Comparison of ENCODE assay signal across 12 mouse cellular contexts in the genomic region with DNA sequence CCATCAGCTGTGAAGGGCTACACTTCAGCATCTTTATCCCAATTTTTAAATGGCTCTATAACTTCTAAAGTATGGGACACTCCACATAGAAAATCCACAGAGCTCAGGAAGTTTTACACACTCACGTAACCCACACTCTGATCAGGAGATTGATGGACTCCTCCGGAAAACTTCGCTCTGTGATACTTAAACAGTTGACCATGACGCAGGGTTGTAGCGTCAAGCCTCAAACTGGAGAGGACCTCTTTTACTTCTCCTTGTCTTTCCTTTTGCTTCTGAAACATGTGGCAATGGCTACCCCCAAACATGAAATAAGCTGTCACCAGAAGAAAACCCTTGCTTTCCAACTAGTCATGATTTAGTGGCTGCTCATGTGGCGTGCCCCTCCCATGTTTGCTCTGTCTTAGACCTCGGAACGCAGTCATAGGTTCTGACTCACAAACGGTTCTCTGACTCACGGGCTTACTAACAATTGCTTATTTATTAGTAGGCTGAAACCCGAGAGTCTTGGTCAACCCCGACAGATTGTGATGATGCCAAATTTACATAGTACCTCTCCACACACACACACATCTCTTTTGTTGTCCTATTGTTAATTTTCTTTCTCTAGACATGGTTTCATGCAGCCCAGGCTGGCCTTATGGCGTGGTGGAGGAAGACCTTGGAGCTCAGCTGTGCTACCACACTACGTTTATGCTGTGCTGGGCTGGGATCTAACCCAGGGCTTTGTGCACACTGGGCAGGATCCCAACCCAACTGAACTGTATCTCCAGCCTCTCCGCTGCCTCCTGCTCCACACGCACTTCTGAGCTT. TPM values are rescaled to one million over a fixed set of nuclear protein-coding genes. Genes with fewer than 3 reads are reported as not detected.
A peak's percentile ranks its signal among the peaks of the same experiment; 100 is the strongest.
DNase-seq lines count a peak whose midpoint lies in the region; ATAC-seq and TF ChIP-seq lines count a peak whose summit lies in the region.
"Had no signal": no experiment of that assay in that cellular context is flagged by ENCODE, and none has a peak within 500 bp of the region (broad histone marks: within the 10 kb centered on the region; RNA-seq: fewer than 3 reads in every experiment).

No protein-coding gene starts in this region.

- intact Hi-C loops in left cerebral cortex, postnatal 4 days (cut with DNase I): loop anchor here (10.0 kb wide), 3 partner anchors 96 to 1066 kb away; a partner anchor contains a TSS

- no peak for ATAC-seq in megakaryocyte-erythroid progenitor cell, adult 5-6 weeks (replicated peaks; ENCODE audit: low FRiP score, low TSS enrichment, poor library complexity, severe bottlenecking)
- ATAC-seq: forebrain, embryonic 16.5 days had no signal

- 63% methylated on average over 16 of the region's 16 CpGs for WGBS in small intestine, adult 2 months

- peaks cover 11% of the 10 kb centered on the region; the same call in 1 of the 2 replicates for H3K36me3 ChIP-seq in small intestine, adult 2 months (ENCODE audit: control insufficient read depth, insufficient read depth, low read length)

- TF ChIP-seq POLR2A in small intestine, adult 2 months (IDR thresholded peaks at IDR 0.05; ENCODE audit: low read depth, low read length): no peak

- no peak for DNase-seq in layer of hippocampus, adult 2 months (ENCODE audit: low spot score in 2 of 2)
- DNase-seq in layer of hippocampus, adult 18-20 months (ENCODE audit: low spot score in 2 of 2): no peak
- DNase-seq in adrenal gland, adult 18-20 months (ENCODE audit: low spot score in 2 of 2): peak; percentile 33 to 42
- peak; percentile 43 to 62 for DNase-seq in cerebellum, postnatal 10 days
- DNase-seq in gastrocnemius, postnatal 10 days: no peak
- no peak for DNase-seq in left cerebral cortex, postnatal 4 days
- DNase-seq: heart, postnatal 10 days; thymus, postnatal 4 days had no signal

- H3K4me1 ChIP-seq in small intestine, adult 2 months (ENCODE audit: control insufficient read depth, insufficient read depth, insufficient read length, low read length): peaks cover 19% of the 10 kb centered on the region

- peak overlapping the region; percentile 14; the same call in 1 of the 2 replicates for H3K27ac ChIP-seq in layer of hippocampus, adult 2 months
- peak overlapping the region; percentile 7 for H3K27ac ChIP-seq in small intestine, adult 2 months (ENCODE audit: insufficient read depth, low read depth, low read length)
- H3K27ac ChIP-seq: midbrain, embryonic 12.5 days had no signal

- TF ChIP-seq CTCF in layer of hippocampus, adult 2 months (conservative IDR thresholded peaks at IDR 0.05): no peak
- no peak for TF ChIP-seq CTCF in small intestine, adult 2 months (IDR thresholded peaks at IDR 0.05; ENCODE audit: extremely low read depth, insufficient read length, insufficient replicate concordance, low read depth, low read length)

- no peak overlapping the region for H3K4me3 ChIP-seq in layer of hippocampus, adult 2 months
- no peak overlapping the region for H3K4me3 ChIP-seq in small intestine, adult 2 months (ENCODE audit: low read depth, low read length)
- H3K4me3 ChIP-seq: midbrain, embryonic 12.5 days had no signal

- H3K27me3 ChIP-seq in small intestine, adult 2 months (ENCODE audit: control insufficient read depth, insufficient read depth, low read length): no peaks in the 10 kb centered on the region
- H3K27me3 ChIP-seq: midbrain, embryonic 12.5 days had no signal

RNA-seq across cellular contexts. Expression of a gene that starts 11.5 kb away (rescaled TPM):
- 10 to 100 TPM; 42.6 to 58.0 TPM for total RNA-seq in layer of hippocampus, adult 2 months (2021)
- total RNA-seq in layer of hippocampus, adult 18-20 months (2021): 10 to 100 TPM; 56.3 to 60.6 TPM
- total RNA-seq in adrenal gland, adult 18-20 months (2021): 100 to 1,000 TPM; 141 to 182 TPM
- 8.3 and 32.7 TPM in 2 replicates for polyA plus RNA-seq in small intestine, adult 2 months (2012; rRNA removed)
- 10 to 100 TPM; 39.6 to 45.7 TPM for total RNA-seq in gastrocnemius, postnatal 10 days (2021)
- 9.0 and 19.6 TPM in 2 replicates for total RNA-seq in megakaryocyte-erythroid progenitor cell, adult 5-6 weeks (2014; fragmentation: Nextera tagmentation)
- total RNA-seq in megakaryocyte-erythroid progenitor cell, adult 5-6 weeks (2017): 30.2 and 41.5 TPM in 2 replicates
- 10 to 100 TPM; 46.8 to 48.7 TPM for total RNA-seq in left cerebral cortex, postnatal 4 days (2021)

Comparison
In these comparisons a context has a peak if more than half of its experiments do, and no peak if none do; other contexts are left out.
1. DNase-seq: peak in adrenal gland, adult 18-20 months (2 of 2) and cerebellum, postnatal 10 days (2 of 2); none in layer of hippocampus, adult 2 months (0 of 2), layer of hippocampus, adult 18-20 months (0 of 2), gastrocnemius, postnatal 10 days (single experiment) and left cerebral cortex, postnatal 4 days (single experiment).